Mouse (Mus musculus) myocyte (in vitro differentiated cells): ENCODE measurements at regions not wholly inside any gene's neighbourhood (a gene's known extent, or its start where the extent isn't known, plus 50 kb on each side); places are given as distances from the start of the nearest gene placed in this dataset.
"Not testable (repeated sequence)": the region's sequence is repeated elsewhere in the genome, so short reads cannot be mapped to it uniquely, and the experiment has no call there.

Source experiments
- H3K27me3 ChIP-seq: one replicate; pipeline ENCODE4 v1.6.1; 2011; ENCODE audit not compliant: control insufficient read depth, insufficient read depth, insufficient read length
- H3K36me3 ChIP-seq: one replicate; pipeline ENCODE4 v1.6.1; 2011; ENCODE audit not compliant: control insufficient read depth, insufficient read depth
- H3K4me2 ChIP-seq: one replicate; pipeline ENCODE4 v1.6.1; 2011; ENCODE audit warnings: low read depth, control low read depth
- H3K4me3 ChIP-seq: one replicate; pipeline ENCODE4 v1.5.1; 2011; ENCODE audit warnings: mild to moderate bottlenecking, control low read depth, moderate library complexity
- H3K79me2 ChIP-seq: one replicate; pipeline ENCODE4 v1.6.1; 2011; ENCODE audit not compliant: control insufficient read depth, insufficient read depth
- H3ac ChIP-seq: one replicate; pipeline ENCODE4 v1.6.1; 2011; ENCODE audit not compliant: control insufficient read depth, insufficient read length
- CEBPB ChIP-seq: IDR thresholded peaks from 2 replicates; pipeline ENCODE4 v1.6.1; 2011; ENCODE audit warnings: mild to moderate bottlenecking, moderate library complexity; ENCODE audit not compliant: poor library complexity, insufficient read depth, severe bottlenecking
- E2F4 ChIP-seq: IDR thresholded peaks from one replicate; pipeline ENCODE4 v1.6.1; 2011; ENCODE audit warnings: mild to moderate bottlenecking, control low read depth, moderate library complexity; ENCODE audit not compliant: insufficient read depth
- MAX ChIP-seq: IDR thresholded peaks from one replicate; pipeline ENCODE4 v1.6.1; 2011; ENCODE audit warnings: low read depth, mild to moderate bottlenecking, control low read depth
- MYOD1 ChIP-seq, 3 experiments: IDR thresholded peaks; one replicate each; pipeline ENCODE4 v1.6.1; 2011; ENCODE audit warnings: control low read depth in 2 of 3, low read depth in 2 of 3, mild to moderate bottlenecking in 2 of 3, moderate library complexity in 1 of 3; ENCODE audit not compliant: insufficient read length in 2 of 3, control insufficient read depth in 1 of 3
- MYOG ChIP-seq, 3 experiments: IDR thresholded peaks; one replicate each; pipeline ENCODE4 v1.6.1; 2011; ENCODE audit warnings: control low read depth in 2 of 3, low read depth in 2 of 3, mild to moderate bottlenecking in 2 of 3; ENCODE audit not compliant: insufficient read length in 2 of 3, control insufficient read depth in 1 of 3, insufficient read depth in 1 of 3
- POLR2A ChIP-seq: IDR thresholded peaks from one replicate; pipeline ENCODE4 v1.6.1; 2011; ENCODE audit warnings: low read depth, mild to moderate bottlenecking, control low read depth, moderate library complexity; ENCODE audit not compliant: insufficient read length
- POLR2AphosphoS2 ChIP-seq: IDR thresholded peaks from one replicate; pipeline ENCODE4 v1.6.1; 2011; ENCODE audit warnings: low read depth, control low read depth; ENCODE audit not compliant: insufficient read length
- REST ChIP-seq: IDR thresholded peaks from one replicate; pipeline ENCODE4 v1.6.1; 2011; ENCODE audit warnings: mild to moderate bottlenecking, control low read depth, moderate library complexity; ENCODE audit not compliant: insufficient read depth, insufficient read length
- SRF ChIP-seq: IDR thresholded peaks from one replicate; pipeline ENCODE4 v1.6.1; 2011; ENCODE audit warnings: low read depth; ENCODE audit not compliant: control insufficient read depth, insufficient read length
- TCF12 ChIP-seq: IDR thresholded peaks from one replicate; pipeline ENCODE4 v1.6.1; 2011; ENCODE audit warnings: mild to moderate bottlenecking, control low read depth; ENCODE audit not compliant: poor library complexity, insufficient read depth, severe bottlenecking
- TCF3 ChIP-seq: IDR thresholded peaks from one replicate; pipeline ENCODE4 v1.6.1; 2011; ENCODE audit warnings: low read depth, control low read depth; ENCODE audit not compliant: insufficient read length
- USF1 ChIP-seq: IDR thresholded peaks from one replicate; pipeline ENCODE4 v1.6.1; 2011; ENCODE audit warnings: low read depth, mild to moderate bottlenecking, control low read depth, moderate library complexity

DNA sequence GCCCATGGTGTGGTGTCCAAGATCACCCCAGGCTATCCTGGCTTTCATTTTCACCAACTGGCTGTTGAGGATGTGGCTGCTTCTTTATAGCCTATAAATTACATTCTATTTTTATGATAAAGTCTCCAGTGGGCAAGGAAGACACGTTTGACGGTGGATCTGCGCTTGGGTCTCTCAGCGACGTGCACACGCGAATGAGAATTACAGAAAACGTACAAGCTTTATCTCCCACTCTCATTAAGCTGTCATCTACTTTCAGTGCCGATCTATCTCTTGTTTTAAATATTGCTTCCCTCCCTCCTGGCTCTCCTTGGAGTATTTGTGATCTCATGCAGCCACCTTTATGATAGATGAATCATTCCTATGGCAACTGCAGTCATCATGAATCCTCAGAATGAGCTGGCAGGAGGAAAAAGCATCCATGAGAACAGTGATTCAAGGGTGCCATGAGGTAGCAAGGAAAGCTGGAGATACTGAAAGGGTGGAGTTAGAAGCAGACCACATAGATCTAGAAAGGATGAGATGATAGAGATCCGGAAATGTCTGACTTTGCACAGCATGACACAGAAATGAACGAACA is 568.0 kb upstream of the Klhl29 start:
- Histone ChIP-seq H3K36me3 (no peaks in the 10 kb centered on the region), H3K4me2 (no peak overlapping the region), H3ac (no peak overlapping the region), H3K4me3 (no peak overlapping the region), H3K27me3 (no peaks in the 10 kb centered on the region), H3K79me2 (no peaks in the 10 kb centered on the region)
- no peak for TF ChIP-seq TCF12
- no peak for TF ChIP-seq MAX
- TF ChIP-seq MYOD1 (IDR thresholded peaks at IDR 0.05; ENCODE audit: control insufficient read depth in 1 of 3, insufficient read length in 2 of 3, low read depth in 2 of 3) = no peak
- no peak for TF ChIP-seq CEBPB

DNA sequence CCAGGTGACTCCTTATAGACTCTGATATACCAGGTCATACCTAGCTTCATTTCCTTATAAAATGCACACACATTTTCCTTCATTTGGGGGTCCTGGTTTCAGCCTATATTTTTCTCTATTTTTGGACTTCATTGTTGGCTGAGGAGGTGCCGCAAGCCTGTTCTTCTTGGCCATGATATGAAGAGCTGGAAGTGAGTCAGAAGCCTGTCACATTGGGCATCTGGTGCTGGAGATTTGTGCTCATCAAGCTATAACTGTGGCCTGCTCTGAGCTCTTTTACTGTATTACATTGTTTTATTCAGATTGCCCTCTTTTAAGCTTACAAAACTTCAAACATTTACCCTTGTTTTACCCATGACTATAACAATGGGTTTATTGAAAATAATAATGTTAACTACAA is 545.8 kb upstream of the Klhl29 start:
- no peaks in the 10 kb centered on the region for H3K27me3 ChIP-seq
- no peak for TF ChIP-seq TCF3
- no peak for TF ChIP-seq POLR2AphosphoS2
- TF ChIP-seq SRF = no peak
- no peak for TF ChIP-seq POLR2A
- no peak for TF ChIP-seq CEBPB
- no peak for TF ChIP-seq MYOG (IDR thresholded peaks at IDR 0.05; ENCODE audit: control insufficient read depth in 1 of 3, insufficient read depth in 1 of 3, insufficient read length in 2 of 3, low read depth in 2 of 3)
- no peak for TF ChIP-seq E2F4
- no peak for TF ChIP-seq MYOD1 (IDR thresholded peaks at IDR 0.05; ENCODE audit: control insufficient read depth in 1 of 3, insufficient read length in 2 of 3, low read depth in 2 of 3)
- TF ChIP-seq MAX = no peak
- no peak for TF ChIP-seq TCF12
- no peak for TF ChIP-seq REST

DNA sequence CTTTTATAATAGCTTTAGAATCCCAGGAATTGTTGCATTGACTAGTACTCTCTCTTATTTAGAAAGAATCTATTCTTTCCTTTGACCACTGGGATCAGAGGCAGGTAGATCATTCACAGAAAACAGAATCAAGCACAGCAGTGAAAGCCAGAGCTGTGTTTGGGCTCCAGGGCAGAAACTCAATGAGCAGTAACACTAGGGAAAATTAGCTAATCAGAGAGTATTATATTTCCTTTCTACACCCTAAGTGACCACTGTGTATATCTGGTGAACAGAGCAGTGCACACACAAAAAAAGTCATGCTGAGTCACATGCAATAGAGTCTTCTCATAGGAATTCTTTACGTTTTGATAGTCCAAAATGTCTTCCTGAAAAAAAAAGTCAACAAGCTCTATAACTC is 542.5 kb upstream of the Klhl29 start:
- Histone ChIP-seq H3ac (no peak overlapping the region), H3K27me3 (no peaks in the 10 kb centered on the region), H3K4me2 (no peak overlapping the region), H3K4me3 (no peak overlapping the region), H3K36me3 (no peaks in the 10 kb centered on the region), H3K79me2 (no peaks in the 10 kb centered on the region)
- TF ChIP-seq CEBPB (no peak), USF1 (no peak), MYOD1 (IDR thresholded peaks at IDR 0.05; ENCODE audit: control insufficient read depth in 1 of 3, insufficient read length in 2 of 3, low read depth in 2 of 3) (no peak), POLR2AphosphoS2 (no peak), REST (no peak), TCF3 (no peak), POLR2A (no peak), TCF12 (no peak), SRF (no peak), E2F4 (no peak), MYOG (IDR thresholded peaks at IDR 0.05; ENCODE audit: control insufficient read depth in 1 of 3, insufficient read depth in 1 of 3, insufficient read length in 2 of 3, low read depth in 2 of 3) (no peak)

More for the DNA sequence above, 545.8 kb upstream of the Klhl29 start:
- Histone ChIP-seq H3K36me3 (no peaks in the 10 kb centered on the region), H3K79me2 (no peaks in the 10 kb centered on the region), H3K4me3 (no peak overlapping the region), H3K4me2 (no peak overlapping the region), H3ac (no peak overlapping the region)

DNA sequence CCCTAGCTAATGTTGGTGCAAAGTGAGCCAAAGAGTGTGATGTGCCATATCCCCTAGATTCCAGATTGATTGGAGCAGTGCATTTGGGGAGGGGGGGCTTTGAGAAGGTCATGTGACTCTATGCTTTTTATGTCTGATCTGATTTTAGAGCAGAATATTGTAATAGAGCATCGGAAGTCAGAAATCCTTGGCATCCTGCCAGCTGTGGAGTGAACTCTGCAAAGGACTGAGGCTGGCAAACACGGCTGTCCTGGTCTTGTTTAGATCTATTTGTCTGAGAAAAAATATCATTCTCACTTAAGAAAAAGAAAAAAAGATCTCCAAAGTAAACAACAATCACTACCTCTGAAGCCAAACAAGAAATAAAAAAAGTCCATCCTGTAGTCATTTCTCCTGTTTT is 530.8 kb upstream of the Klhl29 start:
- no peak overlapping the region for H3ac ChIP-seq
- TF ChIP-seq CEBPB = no peak
- TF ChIP-seq REST = no peak
- no peak for TF ChIP-seq TCF3
- no peak for TF ChIP-seq SRF
- TF ChIP-seq USF1 = no peak
- TF ChIP-seq MYOG (IDR thresholded peaks at IDR 0.05; ENCODE audit: control insufficient read depth in 1 of 3, insufficient read depth in 1 of 3, insufficient read length in 2 of 3, low read depth in 2 of 3) = no peak
- TF ChIP-seq MYOD1 (IDR thresholded peaks at IDR 0.05; ENCODE audit: control insufficient read depth in 1 of 3, insufficient read length in 2 of 3, low read depth in 2 of 3) = no peak
- no peak for TF ChIP-seq E2F4
- TF ChIP-seq POLR2A = no peak
- TF ChIP-seq MAX = no peak
- TF ChIP-seq TCF12 = no peak
- no peak for TF ChIP-seq POLR2AphosphoS2
- no peak overlapping the region for H3K4me2 ChIP-seq
- no peaks in the 10 kb centered on the region for H3K27me3 ChIP-seq
- H3K79me2 ChIP-seq = no peaks in the 10 kb centered on the region
- H3K36me3 ChIP-seq = no peaks in the 10 kb centered on the region
- H3K4me3 ChIP-seq = no peak overlapping the region

DNA sequence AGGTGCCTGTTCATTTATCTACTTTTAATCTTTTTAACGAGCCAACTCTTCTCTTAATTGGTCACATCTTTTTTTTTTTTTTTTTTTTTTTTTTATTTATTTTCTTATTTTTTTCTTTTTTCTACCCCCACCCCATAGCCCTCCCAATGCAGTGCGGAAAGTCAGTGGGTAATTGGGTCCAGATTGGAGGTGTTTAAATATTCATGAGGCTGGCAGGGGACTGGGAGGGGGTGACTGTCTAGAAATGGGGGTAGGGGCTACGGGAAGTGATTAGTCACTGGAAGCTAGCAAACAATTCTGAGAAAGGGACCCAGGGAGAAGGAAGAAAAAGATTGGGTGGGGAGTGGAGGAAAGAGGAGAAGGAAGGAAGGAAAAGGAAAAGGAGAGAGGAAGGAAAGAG is 516.3 kb upstream of the Klhl29 start:
- H3K79me2 ChIP-seq, H3K36me3 ChIP-seq, H3ac ChIP-seq, H3K4me2 ChIP-seq, H3K27me3 ChIP-seq, H3K4me3 ChIP-seq: not testable (repeated sequence)

DNA sequence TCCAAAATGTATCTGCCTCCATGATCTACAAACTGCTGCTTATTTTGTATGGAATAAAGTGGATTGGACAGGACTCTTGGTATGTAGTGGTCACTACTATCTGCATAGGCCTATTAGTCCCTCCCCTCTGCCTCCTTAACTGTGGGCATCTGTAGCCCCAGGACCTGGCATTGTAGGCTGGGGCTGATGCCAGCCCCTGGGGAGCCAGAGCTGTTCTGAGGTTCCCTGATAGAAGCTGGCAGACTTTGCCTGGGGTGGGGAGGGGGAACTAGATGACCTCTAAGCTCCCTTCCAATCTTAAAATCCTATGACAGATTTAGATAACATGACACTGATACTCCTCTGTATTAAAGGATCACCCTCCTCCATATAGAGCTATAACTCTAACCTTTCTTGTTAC is 491.2 kb upstream of the Klhl29 start:
- no peak overlapping the region for H3K4me2 ChIP-seq
- H3K27me3 ChIP-seq = no peaks in the 10 kb centered on the region
- H3K36me3 ChIP-seq = no peaks in the 10 kb centered on the region
- H3K79me2 ChIP-seq = no peaks in the 10 kb centered on the region
- no peak for TF ChIP-seq USF1
- no peak overlapping the region for H3K4me3 ChIP-seq
- H3ac ChIP-seq = no peak overlapping the region
